Mouse (Mus musculus) right cerebral cortex, postnatal 10 days (tissue): ENCODE results near the gene Taar8c.
"Not testable (repeated sequence)": the region's sequence is repeated elsewhere in the genome, so short reads cannot be mapped to it uniquely, and the experiment has no call there.

Experiments used
- DNase-seq, 2 experiments: peaks; one replicate each; pipeline ENCODE4 v3.0.0; 2021; ENCODE audit warnings: low spot score in 2 of 2

Gene Taar8c

DNA sequence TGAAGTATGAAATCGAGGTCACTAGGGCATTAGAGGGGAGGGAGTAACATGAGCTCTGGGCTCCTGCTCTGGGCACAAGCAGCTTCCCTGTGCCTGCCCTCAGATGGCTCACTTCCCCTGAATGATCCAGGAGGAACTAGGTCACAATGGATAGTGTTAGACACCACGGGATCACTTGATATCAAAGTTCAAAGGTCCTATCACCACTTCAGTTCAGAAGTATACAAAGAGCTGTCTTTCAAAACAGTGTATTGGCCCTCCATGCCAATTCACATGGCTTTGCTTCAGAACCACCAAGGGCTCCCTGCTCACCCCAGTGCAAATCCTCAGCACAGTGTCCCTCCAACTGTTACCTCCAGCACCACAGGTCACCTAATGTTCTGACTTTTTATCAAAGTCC, 27.0 kb downstream of the Taar8c start:
- not testable (repeated sequence) for DNase-seq

GRCm38 (mm10) chr10:24058986-24059385, 42.7 kb downstream of the Taar8c start:
- no peak for DNase-seq

- no peak for DNase-seq
Measured at GRCm38 (mm10) chr10:24052039-24052438, 49.7 kb downstream of the Taar8c start.
